Mouse (Mus musculus): ENCODE measurements around the gene Il21r.

The Il21r gene

DNA sequence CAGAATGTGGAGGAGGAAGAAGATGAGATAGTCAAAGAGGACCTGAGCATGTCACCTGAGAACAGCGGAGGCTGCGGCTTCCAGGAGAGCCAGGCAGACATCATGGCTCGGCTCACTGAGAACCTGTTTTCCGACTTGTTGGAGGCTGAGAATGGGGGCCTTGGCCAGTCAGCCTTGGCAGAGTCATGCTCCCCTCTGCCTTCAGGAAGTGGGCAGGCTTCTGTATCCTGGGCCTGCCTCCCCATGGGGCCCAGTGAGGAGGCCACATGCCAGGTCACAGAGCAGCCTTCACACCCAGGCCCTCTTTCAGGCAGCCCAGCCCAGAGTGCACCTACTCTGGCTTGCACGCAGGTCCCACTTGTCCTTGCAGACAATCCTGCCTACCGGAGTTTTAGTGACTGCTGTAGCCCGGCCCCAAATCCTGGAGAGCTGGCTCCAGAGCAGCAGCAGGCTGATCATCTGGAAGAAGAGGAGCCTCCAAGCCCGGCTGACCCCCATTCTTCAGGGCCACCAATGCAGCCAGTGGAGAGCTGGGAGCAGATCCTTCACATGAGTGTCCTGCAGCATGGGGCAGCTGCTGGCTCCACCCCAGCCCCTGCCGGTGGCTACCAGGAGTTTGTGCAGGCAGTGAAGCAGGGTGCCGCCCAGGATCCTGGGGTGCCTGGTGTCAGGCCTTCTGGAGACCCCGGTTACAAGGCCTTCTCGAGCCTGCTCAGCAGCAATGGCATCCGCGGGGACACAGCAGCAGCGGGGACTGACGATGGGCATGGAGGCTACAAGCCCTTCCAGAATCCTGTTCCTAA lies 27.3 kb upstream of the Il21r start:
- DNase-seq (ENCODE audit: low spot score in 2 of 2) = no peak

DNA sequence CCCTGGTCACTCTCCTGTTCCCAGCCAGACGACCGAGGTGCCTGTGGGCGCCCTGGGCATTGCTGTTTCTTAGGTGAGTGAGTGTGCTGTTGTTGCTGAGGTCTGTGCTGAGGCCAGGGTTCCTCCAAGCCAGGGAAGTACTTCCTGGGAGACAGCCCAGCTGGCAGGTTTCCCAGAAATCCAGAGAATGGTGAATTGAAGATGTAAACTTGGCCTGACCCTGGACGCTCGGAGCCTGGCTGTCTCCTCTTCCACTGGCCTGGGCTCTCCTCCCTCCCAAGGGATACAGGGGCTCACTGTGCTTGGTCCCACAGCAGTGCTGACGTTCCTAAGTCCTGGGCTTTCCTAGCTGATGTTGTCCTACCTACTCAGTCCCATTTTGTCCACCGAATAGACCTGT lies 26.2 kb upstream of the Il21r start:
- no peak for DNase-seq (ENCODE audit: low spot score in 2 of 2)

DNA sequence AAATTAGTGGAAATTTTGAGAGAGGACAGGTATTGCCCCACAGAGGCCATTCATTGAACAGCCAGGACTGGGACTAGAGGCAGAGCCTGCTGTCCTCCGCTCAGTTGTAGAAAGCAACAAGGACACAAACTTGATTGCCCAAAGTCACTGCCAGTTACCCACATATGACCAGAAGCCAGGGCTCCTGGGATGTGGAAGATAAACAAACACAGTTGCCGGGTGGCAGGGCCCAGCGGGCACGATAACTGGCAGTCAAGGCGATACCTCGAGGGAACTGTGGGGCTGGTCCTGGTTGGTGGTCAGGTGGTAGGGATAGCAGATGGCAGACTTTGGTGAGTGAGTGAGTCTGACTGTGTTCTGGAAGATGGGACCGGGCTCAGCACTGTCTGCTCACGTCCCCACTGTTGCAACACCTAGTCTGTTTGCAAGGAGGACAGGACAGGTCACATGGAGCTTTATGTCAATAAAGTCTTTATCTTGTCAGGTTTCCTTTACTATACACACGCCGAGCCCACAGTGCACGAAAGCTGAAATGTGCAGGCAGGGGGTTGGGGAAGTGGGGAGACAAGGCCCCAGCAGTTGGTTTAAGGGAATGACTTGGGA lies 25.6 kb upstream of the Il21r start:
- DNase-seq (ENCODE audit: low spot score in 2 of 2) = no peak

DNA sequence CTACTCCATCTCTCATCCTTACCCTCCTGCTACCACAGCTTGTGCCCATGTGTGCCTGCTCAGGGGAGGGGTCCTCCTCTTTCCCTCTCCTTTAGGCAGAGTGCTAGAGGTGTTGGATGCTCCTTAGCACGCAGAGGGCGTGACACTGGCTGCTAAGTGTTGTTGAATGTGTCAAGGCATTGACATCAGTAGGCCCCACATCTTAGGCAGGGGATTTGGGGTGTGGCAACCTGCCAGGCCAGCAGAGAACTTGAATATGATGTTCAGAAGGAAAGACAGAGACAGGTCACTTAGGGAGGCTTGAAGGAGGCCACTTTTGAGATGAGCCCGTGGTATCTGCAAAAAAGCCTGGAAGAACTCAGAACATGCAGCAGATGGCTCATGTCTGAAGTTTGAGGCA lies 25.1 kb upstream of the Il21r start:
- DNase-seq (ENCODE audit: low spot score in 2 of 2) = no peak

DNA sequence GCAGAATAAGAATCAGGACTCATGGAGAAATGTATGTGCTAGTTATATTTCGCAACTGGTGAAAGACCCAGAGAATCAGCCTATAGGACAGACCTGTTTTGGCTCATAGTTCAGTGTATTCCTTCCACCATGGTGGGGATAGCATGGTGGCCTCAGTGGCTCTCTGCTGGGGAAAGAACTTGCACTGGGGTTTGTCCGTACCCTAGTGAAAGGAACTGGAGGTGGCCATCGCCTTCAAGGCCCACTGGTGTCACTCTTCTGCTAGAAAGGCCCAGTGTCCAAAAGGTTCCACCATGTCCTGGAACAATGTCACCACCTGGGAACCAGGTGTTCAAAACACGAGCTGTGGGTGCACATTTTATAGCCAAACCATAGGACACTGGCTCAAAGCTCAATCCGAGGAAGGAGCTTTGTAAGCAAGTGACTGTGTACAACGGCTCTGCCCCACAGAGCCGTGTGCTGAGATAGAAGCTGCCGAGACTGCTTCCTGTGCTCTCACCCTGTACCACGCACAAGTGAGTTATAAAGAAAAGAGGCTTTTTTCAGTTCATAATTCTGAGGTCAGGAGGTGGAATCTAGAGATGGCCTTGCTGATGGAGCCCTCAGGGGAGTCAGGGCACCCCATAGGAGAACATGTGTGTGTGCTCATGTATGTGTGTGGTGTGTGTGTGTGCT lies 23.5 kb upstream of the Il21r start:
- no peak for DNase-seq (ENCODE audit: low spot score in 2 of 2)

DNA sequence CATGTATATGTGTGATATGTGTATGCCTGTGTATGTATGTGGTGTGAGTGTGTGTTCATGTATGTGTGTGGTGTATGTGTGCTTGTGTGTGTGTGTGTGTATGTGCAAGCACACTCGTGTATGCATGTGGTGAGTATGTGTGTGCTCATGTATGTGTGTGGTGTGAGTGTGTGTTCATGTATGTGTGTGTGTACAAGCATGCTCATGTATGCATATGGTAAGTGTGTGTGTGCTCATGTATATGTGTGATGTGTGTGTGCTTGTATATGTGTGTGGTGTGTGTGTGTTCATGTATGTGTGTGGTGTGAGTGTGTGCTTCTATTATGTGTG lies 23.0 kb upstream of the Il21r start:
- no peak for DNase-seq (ENCODE audit: low spot score in 2 of 2)

DNA sequence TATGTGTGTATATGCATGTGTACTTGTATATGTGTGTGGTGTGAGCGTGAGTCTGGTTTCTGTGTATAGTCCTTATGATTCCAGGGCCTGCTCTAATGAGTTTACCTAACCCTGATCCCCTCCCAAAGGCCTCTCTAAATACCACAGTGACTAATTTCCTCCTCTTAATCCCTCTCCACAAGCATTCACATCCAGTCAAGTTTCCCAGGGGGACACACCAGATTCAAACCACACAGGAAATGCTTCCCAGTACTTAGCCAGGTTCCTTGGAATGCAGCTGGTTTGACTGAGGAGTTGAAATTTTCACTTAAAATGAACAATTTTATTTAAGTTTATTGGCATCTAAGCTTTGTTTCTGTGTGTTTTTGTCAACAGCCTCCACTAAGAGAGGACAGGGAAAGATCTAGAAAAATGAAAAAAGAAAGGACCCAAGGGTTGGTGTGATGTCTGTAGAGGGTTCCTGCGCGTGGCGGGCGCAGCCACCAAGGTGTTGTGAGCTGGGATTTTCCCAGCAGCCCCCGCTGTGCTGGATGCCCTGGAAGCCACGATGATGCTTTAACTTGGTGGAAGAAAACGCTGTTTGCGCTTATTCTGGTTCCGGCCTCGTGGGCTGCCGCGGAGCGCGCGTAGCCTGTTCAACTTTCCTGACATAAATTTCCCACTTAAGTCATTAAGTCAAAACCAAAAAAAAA lies 22.5 kb upstream of the Il21r start:
- DNase-seq (ENCODE audit: low spot score in 2 of 2) = no peak

DNA sequence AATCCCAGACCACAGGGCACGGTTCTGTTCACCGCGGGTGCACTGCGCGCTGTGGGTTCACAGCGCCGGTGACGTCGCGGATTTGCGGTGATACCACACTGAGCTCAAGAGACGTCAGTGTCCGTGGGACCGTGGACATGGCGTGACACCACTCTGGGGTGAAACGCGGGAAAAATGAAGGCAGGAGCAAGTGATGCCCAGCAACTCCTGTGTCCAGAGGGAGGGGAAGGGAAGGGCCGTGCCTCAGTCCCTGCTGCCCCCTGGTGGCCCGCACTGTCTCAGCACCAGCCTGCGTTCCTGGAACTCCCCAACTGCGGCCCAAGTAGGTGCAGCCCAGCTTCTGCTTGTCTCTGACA lies 21.9 kb upstream of the Il21r start:
- peak; percentile 86 to 94 for DNase-seq (ENCODE audit: low spot score in 2 of 2)

DNA sequence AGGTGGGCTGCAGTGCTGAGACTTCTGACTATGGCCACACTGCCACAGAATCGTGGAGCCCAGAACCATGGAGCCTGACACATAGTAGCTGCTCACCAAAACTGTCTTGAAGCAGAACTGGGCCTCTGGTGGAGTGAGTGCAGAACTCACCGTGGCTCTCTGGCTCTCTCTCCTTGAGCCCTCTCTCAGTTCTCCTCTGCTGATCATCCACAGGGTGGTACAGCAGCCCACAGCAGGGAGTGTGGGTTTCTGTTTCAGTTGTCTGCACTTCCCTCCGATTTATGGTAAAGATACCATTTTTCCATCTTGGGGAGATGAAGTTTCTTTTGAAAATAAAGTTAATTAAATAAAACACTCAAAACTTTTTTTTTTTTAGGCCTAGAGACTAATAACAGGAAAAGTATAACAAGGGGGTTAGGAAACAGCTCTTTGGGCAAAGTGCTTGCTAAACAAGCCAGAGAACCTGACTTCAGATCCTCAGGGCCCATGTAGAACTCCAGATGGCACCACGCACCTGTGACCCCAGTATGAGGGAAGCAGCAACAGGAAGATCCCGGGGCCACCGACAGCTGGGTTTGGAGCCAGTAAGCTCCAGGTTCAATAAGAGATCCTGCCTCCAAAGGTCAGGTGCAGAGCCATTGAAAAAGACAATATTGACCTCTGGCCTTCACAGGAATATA lies 19.8 kb upstream of the Il21r start:
- DNase-seq (ENCODE audit: low spot score in 2 of 2) = peak in 1 of 2 experiments; percentile 45

DNA sequence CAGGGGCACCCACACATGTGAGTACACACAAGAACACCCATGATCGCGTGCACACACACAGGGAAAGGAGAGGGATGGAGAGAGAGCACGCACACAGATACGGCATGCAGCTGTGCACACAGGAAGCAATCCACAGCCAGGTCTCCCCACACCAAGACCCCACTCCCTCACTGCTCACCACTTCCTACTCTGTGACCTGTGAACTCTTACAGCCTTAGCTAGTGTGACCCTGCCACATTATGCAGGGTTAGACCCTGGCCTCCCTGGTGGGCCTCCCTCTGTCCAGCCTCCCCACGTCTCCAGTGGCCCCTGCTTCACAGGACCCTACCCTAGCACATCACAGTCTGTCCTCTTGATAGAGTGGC lies 19.2 kb upstream of the Il21r start:
- peak; percentile 63 to 72 for DNase-seq (ENCODE audit: low spot score in 2 of 2)

DNA sequence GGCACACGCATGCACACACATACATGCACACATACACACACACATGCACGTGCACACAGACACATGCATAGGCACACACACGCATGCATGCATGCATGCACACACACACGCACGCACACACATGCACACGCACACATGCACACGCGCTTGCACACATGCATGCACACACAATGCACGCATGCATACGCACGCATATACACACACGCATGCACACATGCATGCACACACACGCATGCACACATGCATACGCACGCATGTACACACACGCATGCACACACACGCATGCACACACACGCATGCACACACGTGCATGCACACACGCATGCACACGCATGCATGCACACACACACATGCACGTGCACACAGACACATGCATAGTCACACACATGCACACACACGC lies 16.9 kb upstream of the Il21r start:
- DNase-seq (ENCODE audit: low spot score in 2 of 2) = no peak

DNA sequence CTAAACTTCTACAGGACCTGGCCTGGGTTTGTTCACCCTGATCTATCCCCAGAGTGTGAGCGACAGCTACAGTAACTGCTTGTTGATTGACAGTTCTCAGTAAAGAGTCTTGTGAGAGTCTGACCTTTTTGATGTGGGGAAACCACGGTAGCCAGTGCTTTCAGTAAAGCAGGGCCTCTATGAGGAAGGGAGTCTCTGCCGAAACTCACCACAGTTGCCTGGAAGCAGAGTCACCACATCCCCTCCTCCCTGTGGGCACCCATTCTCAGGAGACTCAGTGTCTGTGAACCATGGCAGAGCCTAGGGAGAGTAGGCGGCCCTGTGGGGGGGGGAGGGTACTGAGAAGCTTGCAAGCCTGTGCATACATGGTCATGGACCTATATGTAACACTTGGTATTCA lies 14.5 kb upstream of the Il21r start:
- DNase-seq (ENCODE audit: low spot score in 2 of 2) = peak; percentile 54 to 65

DNA sequence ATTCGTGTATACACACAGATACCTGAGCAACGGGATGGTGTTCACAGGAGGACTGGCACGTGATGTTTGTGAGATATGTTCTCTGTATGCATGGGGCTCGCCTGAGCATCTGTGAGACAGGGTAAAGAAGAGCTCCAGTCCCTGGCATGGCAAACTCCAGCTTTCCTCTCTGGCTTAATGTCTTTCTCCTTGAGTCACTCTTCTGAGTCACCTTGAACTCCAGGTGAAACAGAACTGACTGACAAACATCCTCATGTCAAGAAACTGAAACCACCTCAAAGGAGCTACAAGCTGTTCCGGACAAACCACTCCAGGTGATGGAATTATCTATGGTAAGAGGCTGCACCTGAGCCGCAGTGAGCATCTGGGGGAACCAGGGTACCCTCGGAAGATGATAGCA lies 13.3 kb upstream of the Il21r start:
- DNase-seq (ENCODE audit: low spot score in 2 of 2) = no peak

DNA sequence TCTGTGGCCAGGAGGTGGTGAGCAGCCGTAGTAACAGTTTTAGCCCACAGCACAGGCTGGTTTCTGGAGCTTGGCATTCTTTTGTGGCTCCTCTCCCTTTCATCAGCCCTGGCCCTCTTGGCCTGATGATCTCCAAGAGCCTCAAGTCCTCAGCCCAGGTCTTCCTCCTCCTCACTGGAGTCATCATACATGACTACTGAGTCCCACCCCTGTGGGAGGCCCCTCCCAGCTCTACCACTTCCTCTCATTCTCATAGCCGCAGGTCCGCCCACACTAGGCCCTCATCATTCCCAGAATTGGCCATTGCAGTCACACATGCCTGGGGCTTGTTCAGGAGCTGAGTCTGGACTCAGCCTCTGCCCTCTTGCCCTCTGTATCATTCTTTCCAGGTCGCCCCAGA lies 9.4 kb upstream of the Il21r start:
- peak; percentile 60 to 64 for DNase-seq (ENCODE audit: low spot score in 2 of 2)

DNA sequence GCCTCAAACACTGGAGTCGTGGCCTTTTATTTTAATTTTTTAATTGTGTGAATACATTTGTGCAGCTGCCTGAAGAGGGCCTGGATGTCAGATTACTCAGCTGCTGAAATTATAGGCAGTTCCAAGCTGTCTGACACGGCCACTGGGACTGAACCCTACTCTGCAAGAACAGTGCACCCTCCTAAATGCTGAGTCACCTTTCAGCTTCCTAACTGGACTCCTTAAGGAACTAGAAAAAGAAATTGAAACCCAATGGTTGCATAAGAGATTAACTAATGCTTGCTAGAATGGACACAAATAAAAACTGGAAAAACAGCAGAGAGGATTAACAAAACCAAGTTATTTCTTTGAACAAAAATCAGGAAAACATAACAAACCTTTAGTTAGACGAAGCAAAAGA lies 6.8 kb upstream of the Il21r start:
- no peak for DNase-seq (ENCODE audit: low spot score in 2 of 2)

DNA sequence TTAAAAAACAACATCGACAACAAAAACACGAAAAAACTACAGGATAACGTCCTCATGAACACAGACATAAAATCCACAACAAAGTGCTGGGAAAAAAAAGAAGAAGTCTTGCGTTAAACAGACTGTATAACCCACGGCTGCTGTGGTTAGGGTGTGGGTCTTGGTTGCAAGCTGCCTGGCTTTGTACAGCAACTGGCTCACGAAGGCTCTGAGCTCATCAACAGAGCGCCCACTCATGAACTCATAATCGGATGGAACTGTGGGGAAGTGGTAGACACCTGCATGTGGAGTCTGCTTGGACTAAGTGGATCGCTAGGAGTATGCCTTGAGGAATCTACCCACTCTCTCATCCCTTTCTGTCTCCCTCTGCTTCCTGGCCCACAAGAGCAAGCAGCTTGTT lies 6.1 kb upstream of the Il21r start:
- DNase-seq (ENCODE audit: low spot score in 2 of 2) = no peak

DNA sequence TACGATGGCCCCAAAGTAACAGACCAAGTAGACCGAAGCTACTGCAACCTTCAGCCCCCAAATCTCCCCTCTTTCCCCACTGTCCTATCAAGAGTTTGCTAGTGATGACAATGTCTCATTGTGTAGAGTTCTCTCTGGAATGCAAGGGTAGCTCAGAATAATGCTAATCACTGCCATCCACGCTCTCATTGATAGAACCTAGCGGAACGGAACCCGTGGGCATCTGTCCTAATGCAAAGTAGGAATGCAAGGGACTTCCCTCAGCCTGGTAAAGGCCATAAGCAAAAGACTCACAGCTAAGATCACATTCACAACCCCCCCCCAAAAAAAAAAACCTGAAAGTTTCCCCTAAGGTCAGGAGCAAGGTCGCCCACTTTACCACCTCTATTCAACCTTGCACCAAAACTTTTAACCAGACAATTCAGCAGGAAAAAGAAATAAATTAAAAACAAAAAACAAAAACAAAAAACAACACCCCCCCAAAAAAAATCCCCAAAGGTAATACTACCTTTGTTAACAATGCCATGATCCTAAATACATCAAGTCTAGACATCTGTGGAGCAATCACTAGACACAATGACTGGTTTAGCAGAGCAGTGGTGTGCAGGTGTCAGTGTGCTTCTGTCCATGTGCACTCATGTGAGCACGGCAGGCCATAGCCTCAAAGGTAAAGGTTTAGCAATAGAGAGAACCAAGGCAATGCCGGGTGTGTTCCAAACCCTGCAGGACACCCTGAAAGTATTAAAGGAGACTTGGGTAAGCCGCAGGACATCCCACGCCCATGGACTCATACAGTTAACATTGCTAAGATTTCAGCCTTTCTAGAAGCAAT lies 5.5 kb upstream of the Il21r start:
- no peak for DNase-seq (ENCODE audit: low spot score in 2 of 2)

DNA sequence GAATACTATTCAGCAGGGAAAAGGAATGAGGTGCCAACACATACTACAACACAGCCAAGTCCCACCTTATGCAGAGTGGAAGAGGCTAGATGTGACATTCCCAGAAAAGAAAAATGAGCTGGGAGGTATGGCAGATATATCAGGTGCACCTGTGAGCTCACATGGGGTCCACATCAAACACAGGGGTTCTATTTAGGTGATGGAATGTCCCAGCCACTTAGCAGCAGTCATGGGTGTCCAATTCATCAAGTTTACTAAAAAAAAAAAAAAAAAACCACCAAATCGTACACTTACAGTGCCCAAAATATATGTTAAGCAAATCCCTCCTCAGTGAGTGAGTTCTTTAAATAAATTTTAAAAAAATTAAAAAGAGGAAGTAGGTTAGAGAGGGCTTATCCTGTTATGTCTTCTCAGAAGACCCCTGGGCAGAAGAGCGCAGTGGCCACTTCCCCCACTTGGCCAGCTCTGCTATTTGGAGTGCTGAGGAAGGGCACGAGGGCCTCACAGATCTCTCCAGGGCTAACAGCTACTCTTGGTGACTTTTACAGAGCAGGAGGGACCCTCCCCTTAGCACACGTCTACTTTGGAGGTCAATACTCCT lies 3.8 kb upstream of the Il21r start:
- no peak for DNase-seq (ENCODE audit: low spot score in 2 of 2)

DNA sequence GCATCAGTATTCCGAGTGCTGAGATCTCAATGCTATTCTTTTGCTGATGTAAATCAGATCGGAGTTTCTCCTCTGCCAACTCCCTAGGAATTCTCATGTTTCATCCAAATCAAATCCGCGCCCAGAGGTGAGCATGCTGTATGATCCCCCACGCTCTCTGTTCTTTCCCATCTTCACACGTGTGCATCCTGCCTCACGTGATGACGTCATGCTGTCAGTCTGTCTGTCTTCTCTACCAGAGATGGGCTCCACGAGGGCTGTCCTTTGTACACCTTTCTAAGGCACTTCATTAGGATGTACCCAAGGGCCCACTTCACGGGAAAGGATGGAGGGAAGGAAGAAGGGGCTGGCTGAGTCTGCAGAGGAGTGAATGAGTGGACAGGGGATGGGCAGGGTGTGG lies 3.1 kb upstream of the Il21r start:
- DNase-seq (ENCODE audit: low spot score in 2 of 2) = no peak

DNA sequence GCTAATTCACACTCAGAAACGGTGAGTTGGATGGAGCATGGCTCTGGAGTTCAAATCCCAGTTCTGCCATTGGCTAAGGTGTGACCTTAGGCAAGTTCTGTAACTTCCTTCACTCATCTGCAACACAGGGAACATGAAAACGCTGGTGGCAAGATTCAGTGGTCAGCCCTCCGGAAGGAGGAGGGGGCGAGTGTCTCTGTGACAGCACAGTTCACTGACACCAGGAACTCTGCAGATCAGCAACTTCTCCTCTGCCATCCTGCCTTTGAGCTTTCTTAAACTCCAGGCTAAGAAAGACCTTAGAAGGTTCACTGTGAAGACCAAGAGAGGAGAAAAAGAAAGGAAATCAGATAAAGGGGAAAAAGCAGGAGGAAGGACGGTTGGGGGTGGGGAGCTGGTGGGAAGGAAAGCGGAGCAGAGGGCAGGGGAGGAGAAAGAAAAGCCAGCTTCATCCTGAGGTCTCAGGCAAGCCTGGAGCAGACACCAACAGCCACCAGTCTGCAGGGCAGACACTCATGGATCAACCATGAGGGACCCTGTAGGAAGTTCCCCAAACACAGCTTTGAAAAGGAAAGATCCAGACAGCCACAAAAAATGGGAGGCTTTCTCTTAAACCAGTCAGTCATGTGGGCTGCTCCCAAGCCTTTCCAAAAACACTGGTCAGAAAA lies 2.5 kb upstream of the Il21r start:
- DNase-seq (ENCODE audit: low spot score in 2 of 2) = no peak

Measured in thymus, postnatal 10 days (tissue).